Mouse (Mus musculus) lung, embryonic 15.5 days (tissue): ENCODE data around the gene Filip1. TPM values are rescaled to one million over a fixed set of nuclear protein-coding genes. Genes with fewer than 3 reads are reported as not detected.

Experiments
- ATAC-seq: fragments of 200-750 bp; cut with Nextera tagmentation; 2 replicates; pipeline ENCODE4 v1.8.0; 2017; ENCODE audit warnings: moderate number of reproducible peaks, borderline replicate concordance; ENCODE audit not compliant: low FRiP score, low TSS enrichment; ENCODE audit errors: extremely low read depth
- H3K27ac ChIP-seq: fragments of 300-500 bp; sonication (generic); 2 replicates; pipeline ENCODE4 v1.5.1; 2015; ENCODE audit warnings: moderate library complexity, mild to moderate bottlenecking, inconsistent platforms
- H3K27me3 ChIP-seq: fragments of 300-500 bp; sonication (generic); 2 replicates; pipeline ENCODE4 v1.6.1; 2015; ENCODE audit warnings: inconsistent platforms
- H3K36me3 ChIP-seq: fragments of 300-500 bp; sonication (generic); 2 replicates; pipeline ENCODE4 v1.6.1; 2015; ENCODE audit warnings: inconsistent platforms
- H3K4me1 ChIP-seq: fragments of 300-500 bp; sonication (generic); 2 replicates; pipeline ENCODE4 v1.6.1; 2015; ENCODE audit warnings: inconsistent platforms
- H3K4me2 ChIP-seq: fragments of 300-500 bp; sonication (generic); 2 replicates; pipeline ENCODE4 v1.6.1; 2015; ENCODE audit warnings: inconsistent platforms, mild to moderate bottlenecking, moderate library complexity
- H3K4me3 ChIP-seq: fragments of 300-500 bp; sonication (generic); 2 replicates; pipeline ENCODE4 v1.5.1; 2015; ENCODE audit warnings: mild to moderate bottlenecking, inconsistent platforms
- H3K9ac ChIP-seq: fragments of 300-500 bp; sonication (generic); 2 replicates; pipeline ENCODE4 v1.6.1; 2015; ENCODE audit warnings: inconsistent platforms
- H3K9me3 ChIP-seq: fragments of 300-500 bp; sonication (generic); 2 replicates; pipeline ENCODE4 v1.6.1; 2016; ENCODE audit warnings: inconsistent platforms
- WGBS: fragments of 180-500 bp; shearing (Covaris S2); methylation state at CpG from one replicate; pipeline ENCODE4 v1.1.7; 2015; 5-methylcytosine and 5-hydroxymethylcytosine counted together
- polyA plus RNA-seq: library from polyadenylated mRNA; unstranded; fragments of >200 nt; fragmentation: Nextera tagmentation; extraction: Ambion mirVana; gene quantifications from 2 replicates; pipeline ENCODE4 v1.2.1, GENCODE M21; 2015

Gene Filip1
- polyA plus RNA-seq, 1 experiment from 2014 or later: 13.3 TPM

GRCm38 (mm10) chr9:79978228-79979024, 34.2 kb downstream of the Filip1 start:
- Histone ChIP-seq H3K4me1 (peaks cover 29% of the 10 kb centered on the region), H3K27ac (peak overlapping the region; percentile 87), H3K9me3 (no peaks in the 10 kb centered on the region), H3K36me3 (no peaks in the 10 kb centered on the region), H3K4me3 (peak overlapping the region; percentile 43), H3K4me2 (peak overlapping the region; percentile 58), H3K27me3 (no peaks in the 10 kb centered on the region), H3K9ac (no peak overlapping the region)
- WGBS: 28% methylated on average over 12 of the region's 12 CpGs
- peak; percentile 36; the same call in 1 of the 2 replicates for ATAC-seq

DNA sequence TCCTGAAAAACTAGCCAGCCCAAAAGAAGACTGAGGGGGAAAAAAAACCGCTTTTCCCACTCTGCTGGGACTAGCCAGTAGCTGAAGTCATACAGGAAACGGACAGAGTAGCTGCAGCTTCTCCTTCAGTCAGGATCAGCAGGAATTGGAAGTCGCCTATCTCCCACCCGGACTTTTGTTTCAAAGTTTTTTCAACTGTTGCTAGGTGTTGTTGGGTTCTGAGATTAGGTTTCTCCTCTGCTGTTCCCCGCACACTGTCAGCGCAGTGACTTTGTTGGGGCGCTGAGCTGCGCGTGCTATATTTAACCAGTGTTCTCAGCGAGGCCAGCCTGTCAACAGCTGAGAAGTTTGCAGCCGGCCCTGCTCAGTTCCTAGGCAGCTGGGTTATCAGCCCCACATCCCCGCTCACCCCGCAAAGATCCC, 35.1 kb downstream of the Filip1 start:
- Histone ChIP-seq H3K27me3 (no peaks in the 10 kb centered on the region), H3K36me3 (no peaks in the 10 kb centered on the region), H3K4me2 (peak overlapping the region; percentile 58), H3K4me1 (peaks cover 35% of the 10 kb centered on the region), H3K27ac (peak overlapping the region; percentile 87), H3K4me3 (peak overlapping the region; percentile 43), H3K9ac (peak overlapping the region; percentile 44), H3K9me3 (no peaks in the 10 kb centered on the region)
- peak; percentile 73; the same call in 1 of the 2 replicates for ATAC-seq
- WGBS: under 1% methylated on average over 13 of the region's 13 CpGs

DNA sequence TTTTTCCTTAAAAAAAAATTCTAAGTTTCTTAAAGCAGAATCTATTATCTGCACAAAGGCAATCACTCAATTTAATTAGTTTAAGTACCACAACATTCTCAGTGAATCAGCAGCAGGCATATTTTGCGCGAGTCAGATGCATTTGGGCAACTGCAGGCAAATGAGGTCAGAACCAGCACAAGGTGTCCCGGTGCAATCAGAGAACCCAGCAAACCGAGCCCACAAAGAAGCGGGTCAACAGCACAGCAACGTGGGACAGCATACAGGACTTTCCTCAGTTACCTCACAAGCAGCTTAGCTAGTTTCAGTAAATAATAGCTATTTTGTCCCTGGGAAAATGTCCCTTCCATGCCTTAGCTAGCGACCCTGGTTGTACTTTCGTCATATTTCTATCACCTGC, 35.9 kb downstream of the Filip1 start:
- Histone ChIP-seq H3K9me3 (no peaks in the 10 kb centered on the region), H3K4me1 (peaks cover 43% of the 10 kb centered on the region), H3K4me3 (peak overlapping the region; percentile 43), H3K27me3 (no peaks in the 10 kb centered on the region), H3K9ac (peak overlapping the region; percentile 44), H3K4me2 (peak overlapping the region; percentile 58), H3K27ac (peak overlapping the region; percentile 87), H3K36me3 (no peaks in the 10 kb centered on the region)
- ATAC-seq: no peak
- 31% methylated on average over 8 of the region's 8 CpGs for WGBS

DNA sequence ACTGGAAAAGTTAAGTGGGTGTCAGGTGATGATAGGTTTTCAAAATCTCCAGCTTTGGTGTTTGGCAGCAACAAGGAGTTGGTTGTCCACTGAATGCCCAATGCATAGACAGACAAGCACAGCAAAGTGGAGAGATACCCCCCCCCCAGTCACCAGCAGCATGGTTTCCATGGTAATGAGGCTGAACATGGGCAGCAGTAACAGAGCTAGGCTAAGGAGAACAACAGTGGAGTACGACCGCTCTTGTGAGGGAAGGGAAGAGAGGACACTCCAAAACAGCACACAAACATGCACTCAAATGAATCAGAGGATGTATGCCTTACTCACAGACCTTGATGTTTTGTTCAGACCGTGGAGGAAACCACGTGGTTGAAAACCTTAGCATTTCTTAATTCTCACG, 37.5 kb downstream of the Filip1 start:
- peak overlapping the region; percentile 58; the same call in 1 of the 2 replicates for H3K4me2 ChIP-seq
- H3K27ac ChIP-seq: no peak overlapping the region
- H3K9ac ChIP-seq: no peak overlapping the region
- no peaks in the 10 kb centered on the region for H3K36me3 ChIP-seq
- no peak for ATAC-seq
- no peak overlapping the region for H3K4me3 ChIP-seq
- peaks cover 55% of the 10 kb centered on the region for H3K4me1 ChIP-seq
- H3K27me3 ChIP-seq: no peaks in the 10 kb centered on the region
- H3K9me3 ChIP-seq: no peaks in the 10 kb centered on the region
- WGBS: 65% methylated on average over 5 of the region's 5 CpGs

DNA sequence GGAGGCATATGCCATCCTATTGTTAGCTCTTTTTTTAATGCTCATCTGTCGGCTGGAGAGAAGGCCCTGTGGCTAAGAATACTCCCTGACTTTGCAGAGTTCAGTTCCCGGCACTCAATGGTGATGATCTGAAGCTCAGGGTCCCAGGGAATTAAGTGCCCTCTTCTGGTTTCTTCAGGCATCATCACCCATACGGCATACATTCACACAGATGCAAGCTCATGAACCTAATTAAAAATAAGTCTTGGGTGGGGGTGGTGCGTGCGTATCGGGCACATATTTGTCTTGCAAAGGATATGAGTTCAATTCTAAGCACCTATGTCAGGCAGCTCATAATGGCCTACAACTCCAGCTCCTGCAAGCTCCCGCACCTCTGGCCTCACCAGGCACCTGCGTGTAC, 39.1 kb downstream of the Filip1 start:
- Histone ChIP-seq H3K9ac (no peak overlapping the region), H3K27ac (no peak overlapping the region), H3K4me2 (no peak overlapping the region), H3K4me1 (peaks cover 49% of the 10 kb centered on the region), H3K4me3 (no peak overlapping the region), H3K27me3 (no peaks in the 10 kb centered on the region), H3K36me3 (no peaks in the 10 kb centered on the region), H3K9me3 (no peaks in the 10 kb centered on the region)
- ATAC-seq: no peak
- WGBS: 90% methylated on average over 8 of the region's 8 CpGs

DNA sequence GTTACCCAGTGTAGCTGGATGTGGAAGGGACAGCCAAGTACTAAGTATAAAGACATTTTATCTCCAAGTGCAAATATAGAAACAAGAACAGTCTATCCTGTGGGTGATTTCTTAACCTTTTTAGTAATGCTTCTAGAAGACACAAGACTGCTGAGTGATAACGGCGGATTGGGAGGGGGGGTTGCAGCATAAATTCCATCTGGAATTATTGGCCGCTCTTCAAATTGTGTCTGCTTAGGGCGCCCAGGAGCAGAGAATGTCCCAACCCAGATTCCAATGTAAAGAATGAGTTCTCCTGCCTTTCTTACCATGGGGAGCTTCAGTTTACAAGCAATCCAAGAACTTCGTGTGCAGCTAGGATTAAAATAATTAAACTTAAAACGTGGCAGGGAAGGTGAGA, 39.9 kb downstream of the Filip1 start:
- WGBS: 29% methylated on average over 6 of the region's 6 CpGs
- Histone ChIP-seq H3K4me2 (no peak overlapping the region; the same call in 1 of the 2 replicates), H3K27ac (peak overlapping the region; percentile 49; the same call in 1 of the 2 replicates), H3K9me3 (no peaks in the 10 kb centered on the region), H3K9ac (no peak overlapping the region), H3K4me3 (no peak overlapping the region), H3K27me3 (no peaks in the 10 kb centered on the region), H3K36me3 (no peaks in the 10 kb centered on the region), H3K4me1 (peaks cover 49% of the 10 kb centered on the region)
- ATAC-seq: peak; percentile 59; the same call in 1 of the 2 replicates

DNA sequence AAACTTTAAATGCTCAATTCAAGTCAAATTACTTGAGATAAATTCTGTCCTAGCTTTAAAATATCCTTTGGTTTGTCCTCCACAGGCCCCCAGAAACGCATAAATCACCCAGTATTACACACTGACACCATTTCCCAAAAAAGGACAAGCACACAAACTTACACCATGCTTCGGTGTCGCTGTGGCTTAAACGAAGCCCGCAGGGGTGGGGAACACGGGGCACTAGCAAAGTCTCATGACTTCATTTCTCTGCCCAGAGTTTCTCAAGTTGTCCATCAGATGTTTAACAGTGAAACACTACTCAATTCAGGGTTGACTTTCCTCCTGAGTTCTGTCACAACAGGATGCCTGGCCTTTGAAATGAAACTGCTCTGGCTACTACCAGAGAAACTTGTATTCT, 41.0 kb downstream of the Filip1 start:
- H3K4me2 ChIP-seq: no peak overlapping the region
- peak overlapping the region; percentile 51 for H3K27ac ChIP-seq
- WGBS: 68% methylated on average over 6 of the region's 6 CpGs
- no peak overlapping the region for H3K4me3 ChIP-seq
- no peak for ATAC-seq
- no peak overlapping the region for H3K9ac ChIP-seq
- H3K36me3 ChIP-seq: no peaks in the 10 kb centered on the region
- H3K4me1 ChIP-seq: peaks cover 52% of the 10 kb centered on the region
- no peaks in the 10 kb centered on the region for H3K27me3 ChIP-seq
- H3K9me3 ChIP-seq: no peaks in the 10 kb centered on the region

GRCm38 (mm10) chr9:79970659-79971118, 42.0 kb downstream of the Filip1 start:
- Histone ChIP-seq H3K4me1 (peaks cover 57% of the 10 kb centered on the region), H3K9ac (no peak overlapping the region), H3K9me3 (no peaks in the 10 kb centered on the region), H3K4me2 (peak overlapping the region; percentile 33), H3K27me3 (no peaks in the 10 kb centered on the region), H3K27ac (peak overlapping the region; percentile 52), H3K36me3 (no peaks in the 10 kb centered on the region), H3K4me3 (no peak overlapping the region)
- WGBS: 50% methylated on average over 8 of the region's 8 CpGs
- ATAC-seq: no peak

DNA sequence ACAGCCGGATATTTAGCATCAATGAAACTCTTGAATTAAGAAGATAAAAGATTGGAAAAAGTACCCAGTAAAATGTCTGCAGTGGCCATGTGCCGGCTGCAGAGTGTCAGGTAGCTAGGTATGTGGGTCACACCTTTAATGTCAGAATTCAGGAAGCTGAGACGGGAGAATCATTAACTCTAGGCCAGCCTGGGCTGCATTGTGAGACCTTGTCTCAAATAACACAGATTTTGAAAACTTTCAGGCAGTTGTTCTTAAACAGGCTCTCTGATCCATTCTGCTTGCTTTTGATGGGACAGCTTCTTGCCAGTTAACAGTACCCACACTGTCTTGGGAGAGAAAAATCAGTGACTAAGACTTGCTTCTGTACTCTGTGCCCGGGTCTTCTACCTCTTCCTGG, 43.1 kb downstream of the Filip1 start:
- no peak overlapping the region for H3K27ac ChIP-seq
- H3K4me3 ChIP-seq: no peak overlapping the region
- no peaks in the 10 kb centered on the region for H3K36me3 ChIP-seq
- no peaks in the 10 kb centered on the region for H3K27me3 ChIP-seq
- H3K4me1 ChIP-seq: peaks cover 50% of the 10 kb centered on the region
- 69% methylated on average over 4 of the region's 4 CpGs for WGBS
- H3K9ac ChIP-seq: no peak overlapping the region
- ATAC-seq: no peak
- H3K9me3 ChIP-seq: no peaks in the 10 kb centered on the region
- H3K4me2 ChIP-seq: no peak overlapping the region

DNA sequence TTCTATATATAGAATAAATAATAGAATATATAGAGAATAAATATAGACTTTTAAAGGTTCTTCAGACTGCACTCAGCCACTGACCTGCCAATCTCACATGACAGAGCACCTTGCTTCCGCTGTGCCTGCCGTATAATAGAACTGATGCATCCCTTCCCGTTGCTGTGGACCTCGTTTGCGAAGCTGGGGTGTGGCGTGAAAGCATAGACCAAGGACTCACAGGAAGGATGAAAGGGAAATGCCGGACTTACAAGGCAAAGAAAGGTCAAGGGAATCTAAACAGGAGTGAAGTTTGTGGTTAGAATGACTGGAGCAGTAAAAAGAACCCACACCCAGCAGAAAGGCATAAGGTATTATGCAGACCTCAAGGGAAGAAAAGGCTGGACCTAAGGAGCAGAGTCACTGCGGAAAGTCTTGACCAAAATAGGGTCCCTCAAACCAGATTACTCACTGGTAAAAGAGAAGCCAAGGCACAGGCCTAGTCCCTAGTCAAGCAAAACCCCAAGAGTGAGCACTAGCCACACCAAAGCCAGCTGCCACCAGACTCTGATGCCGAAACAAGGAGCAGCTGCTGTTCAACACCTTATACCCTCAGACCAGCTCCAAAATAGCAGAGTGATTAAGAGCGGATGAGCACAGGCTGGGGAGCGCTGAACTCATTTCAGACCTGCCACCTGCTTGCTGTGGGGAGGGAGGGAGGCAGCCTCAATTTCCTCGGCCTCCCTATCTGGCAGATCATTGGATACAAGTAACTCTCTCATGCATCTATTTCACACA, 45.8 kb downstream of the Filip1 start:
- no peaks in the 10 kb centered on the region for H3K36me3 ChIP-seq
- peaks cover 38% of the 10 kb centered on the region for H3K4me1 ChIP-seq
- H3K4me3 ChIP-seq: no peak overlapping the region
- H3K9me3 ChIP-seq: no peaks in the 10 kb centered on the region
- no peak overlapping the region for H3K9ac ChIP-seq
- H3K4me2 ChIP-seq: no peak overlapping the region
- no peak; the same call in 1 of the 2 replicates for ATAC-seq
- WGBS: 68% methylated on average over 12 of the region's 12 CpGs
- no peaks in the 10 kb centered on the region for H3K27me3 ChIP-seq
- no peak overlapping the region for H3K27ac ChIP-seq

DNA sequence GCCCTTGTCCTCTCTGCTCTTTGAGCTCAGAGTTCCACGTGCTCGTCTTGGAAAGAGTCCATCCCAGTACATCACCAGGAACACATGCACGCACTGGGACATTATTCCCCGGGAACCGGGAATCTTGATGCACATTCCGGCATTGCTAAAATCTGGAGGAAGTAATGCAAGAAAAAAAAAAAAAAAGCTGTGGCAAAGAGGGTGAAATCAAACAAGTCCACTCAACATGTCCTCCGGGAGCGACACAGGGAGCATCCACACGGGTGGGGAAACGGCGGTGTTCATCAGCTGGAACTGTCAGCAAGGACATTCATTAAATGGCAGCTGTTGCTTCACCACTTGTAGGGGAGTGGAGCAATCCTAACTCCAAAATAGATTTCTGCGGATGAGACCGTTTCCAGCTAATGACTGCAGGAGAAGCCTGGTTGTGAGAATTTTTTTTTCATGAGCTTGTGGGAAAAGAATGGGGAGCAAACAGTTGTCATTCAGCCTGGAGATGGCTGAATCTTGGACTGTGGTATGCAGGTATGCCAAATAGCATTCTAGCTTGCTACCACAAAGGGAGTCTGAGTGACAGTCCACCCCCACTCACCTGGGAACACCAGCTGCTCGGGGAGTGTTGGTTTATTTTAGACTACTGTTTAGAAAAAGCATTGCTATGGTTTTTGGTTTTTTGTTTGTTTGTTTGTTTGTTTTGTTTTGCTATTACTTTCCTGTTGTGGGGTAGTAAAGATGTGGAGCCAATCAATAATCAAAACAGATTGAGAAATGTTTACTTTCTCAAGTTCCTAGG, 46.9 kb downstream of the Filip1 start:
- WGBS: 39% methylated on average over 14 of the region's 14 CpGs
- H3K27me3 ChIP-seq: no peaks in the 10 kb centered on the region
- no peak overlapping the region for H3K27ac ChIP-seq
- peaks cover 35% of the 10 kb centered on the region for H3K4me1 ChIP-seq
- peak; percentile 50; the same call in 1 of the 2 replicates for ATAC-seq
- H3K36me3 ChIP-seq: no peaks in the 10 kb centered on the region
- H3K4me2 ChIP-seq: peak overlapping the region; percentile 43
- 0 out of 2 replicates have a peak overlapping the region, but pooled peaks have one; percentile 15 for H3K4me3 ChIP-seq
- no peaks in the 10 kb centered on the region for H3K9me3 ChIP-seq
- no peak overlapping the region for H3K9ac ChIP-seq
